Mouse (Mus musculus): ENCODE measurements at regions not wholly inside any gene's neighbourhood (a gene's known extent, or its start where the extent isn't known, plus 50 kb on each side); places are given as distances from the start of the nearest gene placed in this dataset.

- Histone ChIP-seq H3K4me2 (ENCODE audit: insufficient read depth, low read depth, poor library complexity, severe bottlenecking) (no peak overlapping the region), H3K27me3 (replicated peaks) (no peaks in the 10 kb centered on the region), H3K9ac (ENCODE audit: insufficient read depth, low read depth) (no peak overlapping the region), H3K79me2 (replicated peaks; ENCODE audit: control insufficient read depth, extremely low read depth, insufficient read depth, poor library complexity, severe bottlenecking) (no peaks in the 10 kb centered on the region), H3K9me3 (replicated peaks; ENCODE audit: low read length) (no peaks in the 10 kb centered on the region), H3K4me1 (ENCODE audit: control insufficient read depth in 1 of 2, insufficient read depth in 2 of 2) (no peaks in the 10 kb centered on the region), H3K27ac (ENCODE audit: insufficient read depth, low read depth) (no peak overlapping the region), H3K36me3 (replicated peaks in 1 of 2; ENCODE audit: control insufficient read depth in 1 of 2, insufficient read depth in 1 of 2, low read length in 1 of 2) (no peaks in the 10 kb centered on the region), H3K4me3 (replicated peaks in 1 of 3; ENCODE audit: low read depth in 2 of 3, low read length in 2 of 3, poor library complexity in 1 of 3) (no peak overlapping the region)
- no peak for TF ChIP-seq PAX5 (IDR thresholded peaks at IDR 0.05; ENCODE audit: low read length)
- TF ChIP-seq ZC3H11A (IDR thresholded peaks at IDR 0.05; ENCODE audit: low read depth, low read length), result no peak
- no peak for TF ChIP-seq CTCF (conservative IDR thresholded peaks at IDR 0.05 in 1 of 2, IDR thresholded peaks at IDR 0.05 in 1 of 2; ENCODE audit: low read depth in 2 of 2, low read length in 2 of 2)
- TF ChIP-seq SIN3A (IDR thresholded peaks at IDR 0.05; ENCODE audit: low read length), result no peak
- TF ChIP-seq IRF4 (IDR thresholded peaks at IDR 0.05; ENCODE audit: low read depth, low read length), result no peak
- TF ChIP-seq MEF2A (IDR thresholded peaks at IDR 0.05; ENCODE audit: borderline replicate concordance, low read depth, low read length), result no peak
- TF ChIP-seq USF1 (IDR thresholded peaks at IDR 0.05; ENCODE audit: low read depth, low read length), result no peak
- TF ChIP-seq TBP (conservative IDR thresholded peaks at IDR 0.05; ENCODE audit: low read depth, low read length), result no peak
- in situ Hi-C loops (cut with MboI; ENCODE audit: low pct_ligation_motif_present, low pct_unique_long_range_greater_than_20kb, low sequenced_read_pairs), result no loop called here
- dilution Hi-C loops (cut with MboI; ENCODE audit: extremely low pct_ligation_motif_present, extremely low pct_unique_long_range_greater_than_20kb, low sequenced_read_pairs), result no loop called here
- no peak for DNase-seq (ENCODE audit: extremely low read depth)
These were observed 603.5 kb upstream of the Gje1 start for GRCm38 (mm10) chr10:15321480-15321879.

- H3K27me3 ChIP-seq (replicated peaks), result no peaks in the 10 kb centered on the region
- in situ Hi-C loops (cut with MboI; ENCODE audit: low pct_ligation_motif_present, low pct_unique_long_range_greater_than_20kb, low sequenced_read_pairs) (no loop called here), dilution Hi-C loops (cut with MboI; ENCODE audit: extremely low pct_ligation_motif_present, extremely low pct_unique_long_range_greater_than_20kb, low sequenced_read_pairs) (no loop called here)
These were observed 599.1 kb upstream of the Gje1 start for GRCm38 (mm10) chr10:15317017-15317607.

GRCm38 (mm10) chr10:15310650-15311049, 592.6 kb upstream of the Gje1 start:
- H3K4me2 ChIP-seq (ENCODE audit: insufficient read depth, low read depth, poor library complexity, severe bottlenecking), result no peak overlapping the region
- no peaks in the 10 kb centered on the region for H3K27me3 ChIP-seq (replicated peaks)
- DNase-seq (ENCODE audit: extremely low read depth), result no peak
- dilution Hi-C loops (cut with MboI; ENCODE audit: extremely low pct_ligation_motif_present, extremely low pct_unique_long_range_greater_than_20kb, low sequenced_read_pairs) (no loop called here), in situ Hi-C loops (cut with MboI; ENCODE audit: low pct_ligation_motif_present, low pct_unique_long_range_greater_than_20kb, low sequenced_read_pairs) (no loop called here)
- H3K4me3 ChIP-seq (replicated peaks in 1 of 3; ENCODE audit: low read depth in 2 of 3, low read length in 2 of 3, poor library complexity in 1 of 3), result no peak overlapping the region
- H3K27ac ChIP-seq (ENCODE audit: insufficient read depth, low read depth), result no peak overlapping the region
- no peaks in the 10 kb centered on the region for H3K36me3 ChIP-seq (replicated peaks in 1 of 2; ENCODE audit: control insufficient read depth in 1 of 2, insufficient read depth in 1 of 2, low read length in 1 of 2)
- H3K4me1 ChIP-seq (ENCODE audit: control insufficient read depth in 1 of 2, insufficient read depth in 2 of 2), result no peaks in the 10 kb centered on the region
- H3K79me2 ChIP-seq (replicated peaks; ENCODE audit: control insufficient read depth, extremely low read depth, insufficient read depth, poor library complexity, severe bottlenecking), result no peaks in the 10 kb centered on the region
- H3K9me3 ChIP-seq (replicated peaks; ENCODE audit: low read length), result no peaks in the 10 kb centered on the region
- no peak overlapping the region for H3K9ac ChIP-seq (ENCODE audit: insufficient read depth, low read depth)
- TF ChIP-seq PAX5 (IDR thresholded peaks at IDR 0.05; ENCODE audit: low read length) (no peak), USF2 (conservative IDR thresholded peaks at IDR 0.05; ENCODE audit: low read depth, low read length) (no peak), POLR2AphosphoS2 (IDR thresholded peaks at IDR 0.05; ENCODE audit: low read depth, low read length) (no peak), JUN (IDR thresholded peaks at IDR 0.05; ENCODE audit: insufficient read depth, low read depth, low read length) (no peak), ZNF384 (IDR thresholded peaks at IDR 0.05; ENCODE audit: low read depth, low read length) (no peak), MAZ (IDR thresholded peaks at IDR 0.05; ENCODE audit: low read depth, low read length) (no peak), SMC3 (IDR thresholded peaks at IDR 0.05; ENCODE audit: low read depth, low read length) (no peak), TCF12 (IDR thresholded peaks at IDR 0.05; ENCODE audit: low read depth, low read length) (no peak), POLR2A (IDR thresholded peaks at IDR 0.05; ENCODE audit: low read depth, low read length) (no peak), RAD21 (IDR thresholded peaks at IDR 0.05; ENCODE audit: low read depth, low read length) (no peak), UBTF (IDR thresholded peaks at IDR 0.05; ENCODE audit: low read depth, low read length) (no peak), ETS1 (conservative IDR thresholded peaks at IDR 0.05; ENCODE audit: low read depth, low read length) (no peak), NRF1 (IDR thresholded peaks at IDR 0.05; ENCODE audit: low read depth, low read length) (no peak), BHLHE40 (IDR thresholded peaks at IDR 0.05; ENCODE audit: low read depth, low read length) (no peak), ELF1 (IDR thresholded peaks at IDR 0.05; ENCODE audit: low read depth, low read length) (no peak), ZKSCAN1 (IDR thresholded peaks at IDR 0.05; ENCODE audit: borderline replicate concordance, low read depth, low read length) (no peak), ZC3H11A (IDR thresholded peaks at IDR 0.05; ENCODE audit: low read depth, low read length) (no peak)

More at GRCm38 (mm10) chr10:15317017-15317607, 599.1 kb upstream of the Gje1 start:
- Histone ChIP-seq H3K36me3 (replicated peaks in 1 of 2; ENCODE audit: control insufficient read depth in 1 of 2, insufficient read depth in 1 of 2, low read length in 1 of 2) (no peaks in the 10 kb centered on the region), H3K4me1 (ENCODE audit: control insufficient read depth in 1 of 2, insufficient read depth in 2 of 2) (no peaks in the 10 kb centered on the region), H3K27ac (ENCODE audit: insufficient read depth, low read depth) (no peak overlapping the region), H3K4me2 (ENCODE audit: insufficient read depth, low read depth, poor library complexity, severe bottlenecking) (no peak overlapping the region), H3K9me3 (replicated peaks; ENCODE audit: low read length) (no peaks in the 10 kb centered on the region), H3K79me2 (replicated peaks; ENCODE audit: control insufficient read depth, extremely low read depth, insufficient read depth, poor library complexity, severe bottlenecking) (no peaks in the 10 kb centered on the region), H3K4me3 (replicated peaks in 1 of 3; ENCODE audit: low read depth in 2 of 3, low read length in 2 of 3, poor library complexity in 1 of 3) (no peak overlapping the region), H3K9ac (ENCODE audit: insufficient read depth, low read depth) (no peak overlapping the region)
- no peak for DNase-seq (ENCODE audit: extremely low read depth)
- TF ChIP-seq JUN (IDR thresholded peaks at IDR 0.05; ENCODE audit: insufficient read depth, low read depth, low read length) (no peak), E2F4 (IDR thresholded peaks at IDR 0.05; ENCODE audit: insufficient replicate concordance, low read depth, low read length) (no peak), USF2 (conservative IDR thresholded peaks at IDR 0.05; ENCODE audit: low read depth, low read length) (no peak), MAZ (IDR thresholded peaks at IDR 0.05; ENCODE audit: low read depth, low read length) (no peak), KAT2A (IDR thresholded peaks at IDR 0.05; ENCODE audit: insufficient replicate concordance, low read length) (no peak), ZC3H11A (IDR thresholded peaks at IDR 0.05; ENCODE audit: low read depth, low read length) (no peak), NELFE (IDR thresholded peaks at IDR 0.05; ENCODE audit: low read depth, low read length) (no peak), TCF12 (IDR thresholded peaks at IDR 0.05; ENCODE audit: low read depth, low read length) (no peak), POLR2AphosphoS2 (IDR thresholded peaks at IDR 0.05; ENCODE audit: low read depth, low read length) (no peak)
